Mouse (Mus musculus) yolk sac, embryonic 10.5 days (tissue): Measurements from ENCODE around the gene Hist2h3c1.
"Not testable (repeated sequence)": the region's sequence is repeated elsewhere in the genome, so short reads cannot be mapped to it uniquely, and the experiment has no call there.

Experiments used
- DNase-seq: peaks from one replicate; pipeline ENCODE4 v3.0.0-alpha.2; 2017; ENCODE audit warnings: low spot score

Hist2h3c1 gene

GRCm38 (mm10) chr3:96289201-96289600 is 42.7 kb downstream of the Hist2h3c1 start:
- DNase-seq: no peak

DNA sequence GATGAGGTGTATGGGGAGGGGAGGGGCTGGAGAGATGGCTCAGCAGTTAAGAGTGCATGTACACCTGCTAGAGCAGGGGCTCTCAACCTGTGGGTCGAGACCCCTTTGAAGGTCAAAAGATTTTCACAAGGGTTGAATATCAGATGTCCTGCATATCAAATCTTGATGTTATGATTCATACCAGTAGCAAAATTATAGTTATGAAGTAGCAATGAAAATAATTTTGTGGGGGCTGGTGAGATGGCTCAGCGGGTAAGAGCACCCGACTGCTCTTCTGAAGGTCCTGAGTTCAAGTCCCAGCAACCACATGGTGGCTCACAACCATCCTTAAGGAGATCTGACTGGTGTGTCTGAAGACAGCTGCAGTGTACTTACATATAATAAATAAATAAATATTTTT is 44.2 kb downstream of the Hist2h3c1 start:
- DNase-seq: not testable (repeated sequence)

DNA sequence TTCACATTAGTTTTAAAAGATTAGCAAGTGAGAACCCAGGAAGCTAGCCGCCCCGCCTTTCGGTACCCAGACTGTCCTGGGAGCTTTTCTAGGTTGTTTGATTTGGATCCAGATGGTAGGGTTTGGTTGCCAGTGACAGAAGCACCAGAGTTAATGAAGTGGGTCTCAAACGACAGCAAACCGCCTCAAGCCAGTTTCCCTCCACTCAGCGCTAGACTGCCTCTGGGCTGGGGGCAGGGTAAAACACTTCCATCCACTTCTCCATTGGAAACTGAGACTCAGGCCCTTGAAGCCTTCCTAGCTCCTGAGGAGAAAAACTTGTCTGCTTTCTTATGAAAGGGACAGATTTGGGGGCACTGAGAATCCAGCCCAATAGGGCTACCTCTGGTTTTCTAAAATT is 46.2 kb downstream of the Hist2h3c1 start:
- no peak for DNase-seq

DNA sequence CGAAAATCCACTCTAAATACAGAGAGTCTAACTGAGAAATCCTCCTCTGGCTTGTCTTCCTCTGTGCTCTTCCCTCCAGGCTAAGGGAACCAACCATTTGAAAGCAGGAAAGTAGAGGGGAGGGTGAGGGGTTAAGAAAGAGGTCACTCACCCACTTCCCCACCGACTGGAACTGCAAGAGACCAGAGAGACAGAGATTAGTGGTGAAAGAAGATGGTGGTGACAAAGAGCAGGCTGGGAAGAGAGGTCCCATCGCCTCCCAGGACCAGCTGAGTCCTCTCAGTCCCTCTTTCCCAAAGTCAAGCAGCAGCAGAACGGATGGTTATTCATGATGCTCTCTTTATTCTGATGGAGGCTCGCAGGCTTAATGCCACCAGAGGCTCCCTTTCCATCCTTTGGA is 46.9 kb downstream of the Hist2h3c1 start:
- DNase-seq: no peak

- no peak for DNase-seq
Measured at GRCm38 (mm10) chr3:96293787-96294186, 47.3 kb downstream of the Hist2h3c1 start, which contains the start of gene Fcgr1. Fcgr1 (minus strand) TSS chr3:96293969.
